Mouse (Mus musculus) C2C12 (cell line): ENCODE results near the gene Bcl11a. TPM values are rescaled to one million over a fixed set of nuclear protein-coding genes. Genes with fewer than 3 reads are reported as not detected.

Experiments
- H3K27me3 ChIP-seq: one replicate; pipeline ENCODE4 v1.6.1; 2011; ENCODE audit not compliant: control insufficient read depth, insufficient read depth, insufficient read length
- H3K36me3 ChIP-seq: one replicate; pipeline ENCODE4 v1.6.1; 2011; ENCODE audit not compliant: control insufficient read depth, insufficient read depth
- H3K4me3 ChIP-seq: one replicate; pipeline ENCODE4 v1.5.1; 2011; ENCODE audit warnings: mild to moderate bottlenecking, control low read depth; ENCODE audit not compliant: poor library complexity, insufficient read depth, severe bottlenecking
- H3K79me2 ChIP-seq: one replicate; pipeline ENCODE4 v1.6.1; 2011; ENCODE audit not compliant: control insufficient read depth, insufficient read depth
- H3K79me3 ChIP-seq: one replicate; pipeline ENCODE4 v1.6.1; 2011; ENCODE audit warnings: low read depth, control low read depth
- H3ac ChIP-seq: one replicate; pipeline ENCODE3; 2011; ENCODE audit warnings: low read depth; ENCODE audit not compliant: control insufficient read depth, insufficient read length
- CEBPB ChIP-seq: IDR thresholded peaks from one replicate; pipeline ENCODE4 v1.6.1; 2011; ENCODE audit warnings: low read depth, mild to moderate bottlenecking, control low read depth, moderate library complexity
- CTCF ChIP-seq: IDR thresholded peaks from one replicate; pipeline ENCODE4 v1.5.1; 2011; ENCODE audit not compliant: control insufficient read depth, insufficient read depth, insufficient read length
- FOSL1 ChIP-seq: IDR thresholded peaks from one replicate; pipeline ENCODE4 v1.8.0; 2011; ENCODE audit warnings: mild to moderate bottlenecking, low read length; ENCODE audit not compliant: poor library complexity, insufficient read depth, severe bottlenecking
- MAX ChIP-seq: IDR thresholded peaks from one replicate; pipeline ENCODE4 v1.6.1; 2011; ENCODE audit warnings: mild to moderate bottlenecking, control low read depth
- MYOD1 ChIP-seq: IDR thresholded peaks from one replicate; pipeline ENCODE4 v1.6.1; 2011; ENCODE audit warnings: low read depth; ENCODE audit not compliant: control insufficient read depth, insufficient read length
- MYOG ChIP-seq: IDR thresholded peaks from one replicate; pipeline ENCODE4 v1.6.1; 2011; ENCODE audit not compliant: control insufficient read depth, insufficient read length; ENCODE audit errors: extremely low read depth
- USF1 ChIP-seq: IDR thresholded peaks from one replicate; pipeline ENCODE4 v1.6.1; 2011; ENCODE audit warnings: low read depth, mild to moderate bottlenecking, control low read depth, moderate library complexity
- polyA plus RNA-seq: library from polyadenylated mRNA; unstranded; fragments of >200 nt; fragmentation: generic; extraction: Trizol; gene quantifications from one replicate; pipeline ENCODE4 v1.2.1, GENCODE M21; 2012; ENCODE audit warnings: missing spikeins

Gene Bcl11a
- polyA plus RNA-seq, 1 experiment = not detected

DNA sequence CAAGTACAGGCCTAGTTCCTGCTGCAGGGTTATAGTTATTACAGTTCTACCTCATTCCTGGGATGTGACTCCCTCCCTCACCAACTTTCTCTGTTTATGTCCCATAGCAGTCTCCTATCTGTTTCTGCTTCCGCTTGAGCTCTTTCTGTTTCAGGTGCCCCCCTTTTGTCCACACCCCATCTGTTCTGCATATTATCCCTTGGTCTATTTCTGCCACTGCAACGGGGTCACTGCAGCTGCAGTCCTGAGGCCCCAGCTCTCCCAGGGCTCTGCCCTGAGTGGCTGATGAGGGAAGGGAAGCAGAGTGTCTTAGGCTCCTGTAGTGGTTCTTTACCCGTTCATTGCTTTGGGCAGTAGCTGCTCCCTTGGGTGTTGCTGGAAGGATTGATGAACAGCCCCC is 55.6 kb downstream of the Bcl11a start:
- no peak for TF ChIP-seq CEBPB
- TF ChIP-seq MYOD1 = no peak
- TF ChIP-seq MAX = no peak
- TF ChIP-seq MYOG = no peak
- no peak for TF ChIP-seq FOSL1
- no peak for TF ChIP-seq USF1
- no peak for TF ChIP-seq CTCF
- Histone ChIP-seq H3K36me3 (no peaks in the 10 kb centered on the region), H3K4me3 (no peak overlapping the region), H3ac (no peak overlapping the region), H3K79me2 (no peaks in the 10 kb centered on the region), H3K79me3 (no peaks in the 10 kb centered on the region), H3K27me3 (no peaks in the 10 kb centered on the region)

- Histone ChIP-seq H3K27me3 (no peaks in the 10 kb centered on the region), H3K36me3 (no peaks in the 10 kb centered on the region), H3K79me2 (no peaks in the 10 kb centered on the region), H3ac (no peak overlapping the region), H3K4me3 (no peak overlapping the region), H3K79me3 (no peaks in the 10 kb centered on the region)
- TF ChIP-seq USF1 (no peak), FOSL1 (no peak), MAX (no peak), CTCF (no peak), MYOG (no peak), CEBPB (no peak), MYOD1 (no peak)
Observed at GRCm38 (mm10) chr11:24133928-24134327, 56.1 kb downstream of the Bcl11a start.

DNA sequence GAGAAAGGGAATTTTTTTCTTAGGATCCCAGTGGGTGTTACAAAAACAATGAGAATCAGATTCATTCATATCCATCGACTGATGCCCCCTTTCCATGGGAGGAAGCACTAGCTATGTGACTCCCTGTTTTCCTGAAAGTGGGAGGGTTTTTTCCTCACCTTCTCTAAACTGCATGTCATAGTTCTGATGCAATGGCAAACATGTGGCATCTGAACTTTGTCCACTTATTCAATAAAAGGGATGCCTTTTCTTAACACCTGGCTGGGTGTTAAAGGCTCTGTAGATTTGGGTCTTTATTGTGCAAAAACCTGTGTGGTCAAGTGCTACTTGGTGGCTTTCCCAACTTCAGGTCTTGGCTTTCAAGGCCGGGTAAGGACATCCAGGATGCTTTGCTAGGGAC is 57.4 kb downstream of the Bcl11a start:
- Histone ChIP-seq H3K79me2 (no peaks in the 10 kb centered on the region), H3K4me3 (no peak overlapping the region), H3ac (no peak overlapping the region), H3K79me3 (no peaks in the 10 kb centered on the region), H3K27me3 (no peaks in the 10 kb centered on the region), H3K36me3 (no peaks in the 10 kb centered on the region)
- TF ChIP-seq CTCF = no peak
- no peak for TF ChIP-seq MYOD1
- TF ChIP-seq USF1 = no peak
- no peak for TF ChIP-seq CEBPB
- no peak for TF ChIP-seq MAX

GRCm38 (mm10) chr11:24136084-24136785 is 58.4 kb downstream of the Bcl11a start:
- TF ChIP-seq USF1 (no peak), CEBPB (no peak), MYOG (no peak), FOSL1 (no peak), MAX (no peak)
- H3K36me3 ChIP-seq = no peaks in the 10 kb centered on the region

DNA sequence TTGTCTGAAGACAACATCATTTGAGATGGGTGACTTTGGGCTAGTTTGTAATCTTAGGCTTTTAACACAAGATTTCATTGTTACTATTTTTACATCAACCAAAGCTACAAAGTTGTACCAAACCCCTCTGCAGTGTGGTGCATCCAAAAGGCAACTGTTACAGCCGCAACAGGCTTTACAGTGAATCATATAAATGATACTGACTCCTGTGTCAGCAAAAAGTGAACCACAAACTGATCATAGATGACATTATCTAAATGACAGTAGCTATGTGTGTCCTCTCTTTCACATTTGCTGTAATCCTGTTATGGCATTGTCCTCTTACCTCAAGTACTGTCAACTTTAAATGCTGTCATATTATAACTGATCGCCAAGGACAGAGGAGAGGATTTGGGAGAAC is 60.0 kb downstream of the Bcl11a start:
- Histone ChIP-seq H3K79me3 (no peaks in the 10 kb centered on the region), H3ac (no peak overlapping the region), H3K36me3 (no peaks in the 10 kb centered on the region), H3K79me2 (no peaks in the 10 kb centered on the region), H3K27me3 (no peaks in the 10 kb centered on the region), H3K4me3 (no peak overlapping the region)
- no peak for TF ChIP-seq MAX
- TF ChIP-seq USF1 = no peak
- TF ChIP-seq MYOG = no peak
- TF ChIP-seq FOSL1 = no peak
- no peak for TF ChIP-seq CEBPB
- no peak for TF ChIP-seq MYOD1
- no peak for TF ChIP-seq CTCF

More at GRCm38 (mm10) chr11:24136084-24136785, 58.4 kb downstream of the Bcl11a start:
- no peaks in the 10 kb centered on the region for H3K27me3 ChIP-seq
- H3K79me3 ChIP-seq = no peaks in the 10 kb centered on the region
- H3K4me3 ChIP-seq = no peak overlapping the region
- no peak overlapping the region for H3ac ChIP-seq
- no peaks in the 10 kb centered on the region for H3K79me2 ChIP-seq

GRCm38 (mm10) chr11:24138600-24139375 is 60.9 kb downstream of the Bcl11a start:
- Histone ChIP-seq H3K79me2 (no peaks in the 10 kb centered on the region), H3K4me3 (no peak overlapping the region), H3K36me3 (no peaks in the 10 kb centered on the region), H3K27me3 (no peaks in the 10 kb centered on the region), H3K79me3 (no peaks in the 10 kb centered on the region), H3ac (no peak overlapping the region)
- no peak for TF ChIP-seq MYOD1
- TF ChIP-seq MAX = no peak
- TF ChIP-seq CEBPB = no peak
- no peak for TF ChIP-seq CTCF
- no peak for TF ChIP-seq FOSL1
- TF ChIP-seq MYOG = no peak
- no peak for TF ChIP-seq USF1
